Mouse (Mus musculus): ENCODE results near the gene Gm10295. TPM values are rescaled to one million over a fixed set of nuclear protein-coding genes. Genes with fewer than 3 reads are reported as not detected.

Gm10295 gene
- polyA plus RNA-seq, 1 experiment, result not detected

DNA sequence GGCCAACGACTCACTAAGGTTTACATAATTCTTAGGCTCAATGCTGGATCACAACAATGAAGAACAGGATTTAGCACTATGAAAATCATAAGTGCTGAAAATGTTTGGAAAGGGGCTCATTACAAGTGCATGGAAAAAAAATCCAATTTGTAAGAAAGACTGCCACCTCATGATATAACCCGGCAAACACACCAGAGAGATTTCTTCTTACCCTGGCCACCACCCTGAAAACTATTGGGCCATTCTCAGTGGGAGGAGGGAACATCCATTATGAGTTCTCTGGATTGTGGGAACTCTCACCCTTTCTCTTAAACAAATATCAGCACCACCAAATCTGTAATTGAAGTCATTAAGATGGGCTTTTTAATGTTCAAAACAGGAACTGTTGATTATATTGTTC is 39.0 kb upstream of the Gm10295 start:
- no peak for TF ChIP-seq POLR2A (IDR thresholded peaks at IDR 0.05; ENCODE audit: control insufficient read depth, low read depth, low read length)
- Histone ChIP-seq H3K4me1 (ENCODE audit: control insufficient read depth, insufficient read depth, low read length) (no peaks in the 10 kb centered on the region), H3K36me3 (ENCODE audit: control insufficient read depth, insufficient read depth, low read length) (no peaks in the 10 kb centered on the region), H3K27ac (ENCODE audit: control insufficient read depth, insufficient read depth, low read depth, low read length) (peak overlapping the region; percentile 73), H3K4me3 (ENCODE audit: control insufficient read depth, low read depth, low read length) (no peak overlapping the region), H3K27me3 (ENCODE audit: control insufficient read depth, insufficient read depth, low read length) (no peaks in the 10 kb centered on the region)

DNA sequence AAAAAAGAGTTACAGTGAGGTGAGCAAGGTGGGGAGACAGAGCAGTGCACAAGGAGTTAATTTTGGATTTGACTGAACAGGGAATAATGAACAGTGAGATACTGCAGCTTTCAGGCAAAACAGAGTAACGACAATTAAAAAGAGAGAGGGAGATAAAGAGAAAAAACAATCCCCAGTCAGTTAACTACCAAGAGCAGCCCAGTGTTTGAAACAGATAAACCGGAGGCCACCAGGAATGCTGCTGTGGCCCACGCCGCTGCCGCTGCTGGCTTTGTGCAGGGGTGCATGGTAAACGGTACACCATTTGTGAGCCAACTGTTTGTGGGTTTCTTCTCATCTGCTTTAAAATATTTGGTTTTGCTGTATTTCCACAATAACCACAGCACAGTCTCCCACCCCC is 34.8 kb upstream of the Gm10295 start:
- Histone ChIP-seq H3K4me3 (ENCODE audit: control insufficient read depth, low read depth, low read length) (no peak overlapping the region), H3K4me1 (ENCODE audit: control insufficient read depth, insufficient read depth, low read length) (peaks cover 2% of the 10 kb centered on the region; the same call in 1 of the 2 replicates), H3K36me3 (ENCODE audit: control insufficient read depth, insufficient read depth, low read length) (no peaks in the 10 kb centered on the region), H3K27me3 (ENCODE audit: control insufficient read depth, insufficient read depth, low read length) (no peaks in the 10 kb centered on the region), H3K27ac (ENCODE audit: control insufficient read depth, insufficient read depth, low read depth, low read length) (peak overlapping the region; percentile 53; the same call in 1 of the 2 replicates)
- TF ChIP-seq POLR2A (IDR thresholded peaks at IDR 0.05; ENCODE audit: control insufficient read depth, low read depth, low read length), result no peak
- no peak for TF ChIP-seq CTCF (IDR thresholded peaks at IDR 0.05; ENCODE audit: control insufficient read depth, insufficient read depth, insufficient replicate concordance, low read depth, low read length)

DNA sequence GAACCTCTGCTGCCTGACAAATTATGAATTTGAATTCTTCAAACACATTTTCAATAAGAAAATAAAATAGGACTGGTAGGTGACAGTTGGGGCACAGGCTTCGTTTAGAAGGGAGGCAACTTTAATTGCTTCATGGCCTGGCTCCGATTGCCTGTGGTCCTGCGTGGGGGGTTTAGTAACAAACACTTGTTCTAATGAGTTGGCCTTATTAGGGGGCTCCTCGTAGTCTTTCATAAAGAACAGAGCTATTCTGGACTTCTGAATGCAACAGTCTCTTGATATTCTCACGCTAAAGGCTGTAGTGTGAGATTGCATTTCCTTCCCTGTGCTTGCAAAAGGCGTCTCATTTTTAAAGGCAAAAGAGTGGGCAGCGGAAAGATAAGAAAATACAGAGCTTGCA is 33.6 kb upstream of the Gm10295 start:
- Histone ChIP-seq H3K4me1 (ENCODE audit: control insufficient read depth, insufficient read depth, low read length) (peaks cover 2% of the 10 kb centered on the region; the same call in 1 of the 2 replicates), H3K4me3 (ENCODE audit: control insufficient read depth, low read depth, low read length) (no peak overlapping the region), H3K27ac (ENCODE audit: control insufficient read depth, insufficient read depth, low read depth, low read length) (peak overlapping the region; percentile 46), H3K27me3 (ENCODE audit: control insufficient read depth, insufficient read depth, low read length) (no peaks in the 10 kb centered on the region), H3K36me3 (ENCODE audit: control insufficient read depth, insufficient read depth, low read length) (no peaks in the 10 kb centered on the region)
- no peak for TF ChIP-seq POLR2A (IDR thresholded peaks at IDR 0.05; ENCODE audit: control insufficient read depth, low read depth, low read length)
- no peak for TF ChIP-seq CTCF (IDR thresholded peaks at IDR 0.05; ENCODE audit: control insufficient read depth, insufficient read depth, insufficient replicate concordance, low read depth, low read length)

DNA sequence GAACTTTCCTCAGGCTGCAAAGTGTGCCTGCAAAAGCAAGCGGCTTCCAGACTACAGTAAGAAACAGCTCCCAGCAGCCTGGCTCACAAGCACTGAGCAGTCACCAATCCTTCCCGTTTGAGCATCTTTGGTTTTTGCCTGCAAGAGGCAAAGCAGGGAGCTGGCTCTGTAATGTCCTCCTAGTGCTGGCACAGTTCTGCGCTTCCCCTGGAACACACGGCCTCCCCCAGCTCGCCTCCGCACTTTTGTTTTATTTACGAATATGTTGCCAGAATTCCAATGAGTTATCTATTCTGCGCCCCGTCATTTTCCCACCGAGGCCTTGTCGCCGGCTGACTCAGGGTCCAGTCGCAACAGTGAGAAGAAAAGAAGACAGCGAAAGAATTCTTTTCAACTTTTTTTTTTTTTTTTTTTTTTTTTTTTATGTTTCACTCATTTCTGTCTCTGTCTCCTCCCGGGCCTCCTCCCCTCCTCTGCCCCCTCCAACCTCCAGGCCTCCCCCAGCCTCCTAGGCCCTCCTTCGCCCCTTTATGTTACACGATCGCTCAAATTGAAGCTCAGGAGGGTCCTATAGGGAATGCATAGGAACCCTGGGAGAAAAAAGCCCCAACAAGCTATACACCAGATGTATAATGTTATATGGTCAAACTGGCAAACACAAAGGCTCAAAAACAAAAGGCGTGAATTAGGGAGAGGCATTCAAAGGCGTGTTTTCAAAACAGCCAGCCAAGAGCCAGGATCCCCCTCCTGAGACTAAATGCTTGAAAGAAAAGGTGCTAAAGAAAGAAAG is 32.3 kb upstream of the Gm10295 start:
- TF ChIP-seq POLR2A (IDR thresholded peaks at IDR 0.05; ENCODE audit: control insufficient read depth, low read depth, low read length) (no peak), CTCF (IDR thresholded peaks at IDR 0.05; ENCODE audit: control insufficient read depth, insufficient read depth, insufficient replicate concordance, low read depth, low read length) (no peak)
- Histone ChIP-seq H3K36me3 (ENCODE audit: control insufficient read depth, insufficient read depth, low read length) (no peaks in the 10 kb centered on the region), H3K27me3 (ENCODE audit: control insufficient read depth, insufficient read depth, low read length) (no peaks in the 10 kb centered on the region), H3K27ac (ENCODE audit: control insufficient read depth, insufficient read depth, low read depth, low read length) (peak overlapping the region; percentile 51), H3K4me1 (ENCODE audit: control insufficient read depth, insufficient read depth, low read length) (peaks cover 6% of the 10 kb centered on the region; the same call in 1 of the 2 replicates), H3K4me3 (ENCODE audit: control insufficient read depth, low read depth, low read length) (no peak overlapping the region)

DNA sequence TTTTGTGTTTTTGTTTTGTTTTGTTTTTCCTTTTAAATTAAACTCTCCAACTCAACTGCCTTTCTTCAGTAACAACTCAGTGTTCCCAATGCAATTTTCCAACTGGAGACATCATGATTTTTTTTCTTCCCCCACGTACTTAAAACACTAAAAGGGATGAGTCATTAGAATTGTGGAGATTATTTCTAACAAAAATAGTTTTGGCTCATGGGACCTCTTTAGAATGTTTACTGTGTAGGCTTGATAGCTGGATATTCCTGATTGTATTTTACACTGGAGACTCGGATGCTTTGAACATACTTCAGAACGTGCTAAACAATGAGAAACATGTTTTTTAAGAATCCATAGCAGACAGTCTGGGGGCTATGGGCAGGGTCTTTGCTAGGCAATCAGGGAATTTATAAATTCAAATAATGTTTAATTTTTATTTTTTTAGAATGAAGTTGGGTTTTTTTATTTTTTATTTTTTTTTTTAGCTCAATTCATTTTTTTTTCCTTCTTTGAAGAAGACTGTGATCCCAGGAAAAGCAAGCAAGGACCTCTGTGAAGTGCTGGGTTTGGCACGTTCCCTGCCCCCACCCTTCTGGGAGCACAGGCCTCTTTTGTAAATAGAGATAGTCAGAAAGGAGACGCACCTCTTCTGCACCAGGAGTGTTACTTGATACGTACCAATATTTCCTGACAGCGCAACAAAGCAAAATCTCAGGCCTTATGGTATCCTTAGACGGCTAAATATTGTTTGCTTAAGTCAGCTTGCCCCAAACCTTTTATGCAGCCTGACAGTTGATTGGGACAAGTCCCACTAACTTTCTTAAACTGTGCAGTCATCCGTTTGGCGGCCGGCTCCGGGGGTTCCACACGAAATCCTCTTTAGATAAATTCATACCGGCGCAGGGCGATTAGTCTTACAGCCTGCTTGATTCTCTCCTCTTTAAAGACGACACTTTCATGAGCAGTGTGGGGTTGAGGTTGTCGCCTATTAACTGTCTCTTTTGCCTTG is 28.8 kb upstream of the Gm10295 start:
- Histone ChIP-seq H3K4me1 (ENCODE audit: control insufficient read depth, insufficient read depth, low read length) (peaks cover 6% of the 10 kb centered on the region; the same call in 1 of the 2 replicates), H3K36me3 (ENCODE audit: control insufficient read depth, insufficient read depth, low read length) (no peaks in the 10 kb centered on the region), H3K4me3 (ENCODE audit: control insufficient read depth, low read depth, low read length) (no peak overlapping the region), H3K27ac (ENCODE audit: control insufficient read depth, insufficient read depth, low read depth, low read length) (peak overlapping the region; percentile 42), H3K27me3 (ENCODE audit: control insufficient read depth, insufficient read depth, low read length) (no peaks in the 10 kb centered on the region)
- no peak for TF ChIP-seq POLR2A (IDR thresholded peaks at IDR 0.05; ENCODE audit: control insufficient read depth, low read depth, low read length)
- no peak for TF ChIP-seq CTCF (IDR thresholded peaks at IDR 0.05; ENCODE audit: control insufficient read depth, insufficient read depth, insufficient replicate concordance, low read depth, low read length)

DNA sequence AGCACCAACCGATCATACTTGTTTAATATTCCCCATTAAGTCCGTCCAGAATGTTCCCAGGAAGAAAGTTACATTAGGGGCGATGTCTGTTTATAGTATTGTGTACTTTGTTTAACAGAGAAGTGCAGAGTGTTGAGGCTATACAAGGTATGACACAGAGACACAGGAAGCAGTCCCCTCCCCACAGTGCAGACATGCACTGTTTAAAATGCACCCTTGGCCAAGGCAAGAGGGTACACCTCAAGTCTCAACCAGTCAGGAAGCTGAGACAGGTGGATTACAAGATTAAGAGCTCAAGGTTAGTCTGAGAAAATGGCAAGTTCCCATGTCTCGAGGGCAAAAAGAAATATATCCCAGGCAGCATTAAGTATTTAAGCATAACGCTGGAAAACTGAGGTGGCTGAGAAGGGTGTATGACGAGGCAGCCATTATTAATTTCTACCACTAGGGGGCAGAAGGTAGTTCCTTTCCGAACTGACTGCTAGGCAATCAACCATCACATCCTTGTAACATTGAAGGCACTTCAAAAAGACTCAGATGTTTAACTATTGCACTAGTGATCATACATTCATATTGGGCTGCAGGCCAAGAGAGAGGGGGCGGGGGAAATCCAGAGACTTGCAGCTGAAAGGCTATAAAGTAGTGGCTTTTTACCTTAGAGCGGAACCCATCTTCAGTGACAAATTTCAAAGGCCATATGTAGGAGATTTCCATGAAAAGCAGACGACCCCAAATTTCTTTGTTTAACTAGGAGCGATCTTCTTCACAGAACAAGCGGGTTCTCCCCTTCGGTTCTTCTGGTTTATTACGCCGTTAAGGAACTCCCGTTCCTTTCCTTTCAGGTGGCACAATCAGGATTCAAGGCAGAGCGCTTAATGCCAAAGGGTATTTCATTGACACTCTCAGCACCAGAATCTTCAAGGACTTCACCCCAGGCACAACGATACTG is 27.8 kb upstream of the Gm10295 start:
- Histone ChIP-seq H3K27ac (ENCODE audit: control insufficient read depth, insufficient read depth, low read depth, low read length) (no peak overlapping the region), H3K4me1 (ENCODE audit: control insufficient read depth, insufficient read depth, low read length) (peaks cover 6% of the 10 kb centered on the region; the same call in 1 of the 2 replicates), H3K27me3 (ENCODE audit: control insufficient read depth, insufficient read depth, low read length) (no peaks in the 10 kb centered on the region), H3K4me3 (ENCODE audit: control insufficient read depth, low read depth, low read length) (no peak overlapping the region; the same call in 1 of the 2 replicates), H3K36me3 (ENCODE audit: control insufficient read depth, insufficient read depth, low read length) (no peaks in the 10 kb centered on the region)
- TF ChIP-seq CTCF (IDR thresholded peaks at IDR 0.05; ENCODE audit: control insufficient read depth, insufficient read depth, insufficient replicate concordance, low read depth, low read length), result 0 out of 2 replicates have a peak, but pooled peaks have one; percentile 28
- no peak for TF ChIP-seq POLR2A (IDR thresholded peaks at IDR 0.05; ENCODE audit: control insufficient read depth, low read depth, low read length)
